Mouse (Mus musculus): Measurements from ENCODE around the gene Slc12a3. TPM values are rescaled to one million over a fixed set of nuclear protein-coding genes. Genes with fewer than 3 reads are reported as not detected.

Slc12a3 gene
- polyA plus RNA-seq, 1 experiment from 2014 or later, result 0.09 TPM

GRCm38 (mm10) chr8:94340796-94341195 lies 11.8 kb downstream of the Slc12a3 start:
- WGBS, result 90% methylated on average over 7 of the region's 7 CpGs
- H3K36me3 ChIP-seq, result no peaks in the 10 kb centered on the region
- no peaks in the 10 kb centered on the region for H3K4me1 ChIP-seq (replicated peaks)
- no peak for DNase-seq (ENCODE audit: low spot score)
- H3K9me3 ChIP-seq, result no peaks in the 10 kb centered on the region
- H3K4me3 ChIP-seq, result no peak overlapping the region
- H3K27ac ChIP-seq, result no peak overlapping the region
- H3K27me3 ChIP-seq (ENCODE audit: insufficient read depth, poor library complexity, severe bottlenecking), result no peaks in the 10 kb centered on the region

DNA sequence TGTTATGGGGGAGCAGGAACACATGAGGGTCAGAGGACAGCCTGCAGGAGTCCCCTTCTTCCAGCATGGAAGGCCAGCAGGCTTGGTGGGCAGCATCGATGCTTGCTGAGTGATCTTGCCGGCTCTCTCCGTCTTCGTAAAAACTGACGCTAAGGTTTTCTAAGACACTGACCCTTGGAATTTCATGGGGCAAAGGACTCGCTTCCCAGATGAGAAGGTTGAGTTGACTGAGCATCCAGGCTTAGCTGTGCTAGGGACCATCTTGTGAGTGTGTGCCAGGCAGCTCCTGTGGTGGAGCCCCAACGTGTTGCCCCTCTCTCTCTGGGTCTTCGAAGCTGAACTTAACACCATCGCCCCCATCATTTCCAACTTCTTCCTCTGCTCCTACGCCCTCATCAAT lies 13.7 kb downstream of the Slc12a3 start:
- Histone ChIP-seq H3K4me1 (replicated peaks) (no peaks in the 10 kb centered on the region), H3K27me3 (ENCODE audit: insufficient read depth, poor library complexity, severe bottlenecking) (no peaks in the 10 kb centered on the region), H3K9me3 (no peaks in the 10 kb centered on the region), H3K36me3 (no peaks in the 10 kb centered on the region), H3K27ac (no peak overlapping the region), H3K4me3 (no peak overlapping the region)
- 87% methylated on average over 10 of the region's 10 CpGs for WGBS
- no peak for DNase-seq (ENCODE audit: low spot score)

- H3K27me3 ChIP-seq (ENCODE audit: insufficient read depth, poor library complexity, severe bottlenecking), result no peaks in the 10 kb centered on the region
- H3K27ac ChIP-seq, result no peak overlapping the region
- WGBS, result 19% methylated on average over 6 of the region's 6 CpGs
- H3K4me1 ChIP-seq (replicated peaks), result no peaks in the 10 kb centered on the region; the same call in 1 of the 2 replicates
- DNase-seq (ENCODE audit: low spot score), result peak; percentile 59
- H3K36me3 ChIP-seq, result no peaks in the 10 kb centered on the region
- H3K4me3 ChIP-seq, result no peak overlapping the region
- no peaks in the 10 kb centered on the region for H3K9me3 ChIP-seq
Observed at GRCm38 (mm10) chr8:94343290-94343689, 14.3 kb downstream of the Slc12a3 start.

DNA sequence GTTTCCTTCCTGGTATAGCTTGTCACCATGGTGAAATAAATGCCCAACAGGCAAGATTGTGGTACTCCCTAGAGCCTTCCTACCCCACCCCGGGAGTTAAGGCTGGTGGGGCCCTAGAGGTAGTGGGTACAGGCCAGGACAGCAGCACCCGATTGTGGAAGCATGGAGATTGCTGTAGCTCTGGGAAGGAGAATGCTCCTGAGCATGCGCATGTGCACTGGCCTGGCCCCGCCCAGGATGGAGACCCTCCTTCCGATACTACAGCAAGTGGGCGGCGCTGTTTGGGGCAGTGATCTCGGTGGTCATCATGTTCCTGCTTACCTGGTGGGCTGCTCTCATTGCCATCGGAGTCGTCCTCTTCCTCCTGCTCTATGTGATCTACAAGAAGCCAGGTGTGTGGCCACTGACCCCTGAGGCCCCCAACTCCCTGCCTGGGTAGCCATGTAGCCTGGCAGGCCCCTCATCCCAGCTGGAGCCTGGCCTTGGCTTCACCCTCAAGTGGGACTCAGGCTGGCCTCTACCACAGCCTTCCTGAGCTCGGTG lies 14.8 kb downstream of the Slc12a3 start:
- no peaks in the 10 kb centered on the region for H3K9me3 ChIP-seq

GRCm38 (mm10) chr8:94345657-94346056 lies 16.7 kb downstream of the Slc12a3 start:
- H3K27ac ChIP-seq, result no peak overlapping the region
- 87% methylated on average over 4 of the region's 4 CpGs for WGBS
- DNase-seq (ENCODE audit: low spot score), result no peak
- H3K36me3 ChIP-seq, result no peaks in the 10 kb centered on the region
- H3K4me3 ChIP-seq, result no peak overlapping the region
- H3K4me1 ChIP-seq (replicated peaks), result no peaks in the 10 kb centered on the region; the same call in 1 of the 2 replicates
- H3K27me3 ChIP-seq (ENCODE audit: insufficient read depth, poor library complexity, severe bottlenecking), result no peaks in the 10 kb centered on the region
- H3K9me3 ChIP-seq, result no peaks in the 10 kb centered on the region

More for the DNA sequence above, 14.8 kb downstream of the Slc12a3 start:
- no peak for DNase-seq (ENCODE audit: low spot score)
- Histone ChIP-seq H3K4me3 (no peak overlapping the region), H3K27ac (no peak overlapping the region), H3K4me1 (replicated peaks) (no peaks in the 10 kb centered on the region; the same call in 1 of the 2 replicates), H3K36me3 (no peaks in the 10 kb centered on the region), H3K27me3 (ENCODE audit: insufficient read depth, poor library complexity, severe bottlenecking) (no peaks in the 10 kb centered on the region)
- WGBS, result 85% methylated on average over 11 of the region's 11 CpGs

GRCm38 (mm10) chr8:94346264-94346663 lies 17.3 kb downstream of the Slc12a3 start:
- DNase-seq (ENCODE audit: low spot score), result no peak
- 93% methylated on average over 13 of the region's 13 CpGs for WGBS
- Histone ChIP-seq H3K9me3 (no peaks in the 10 kb centered on the region), H3K27me3 (ENCODE audit: insufficient read depth, poor library complexity, severe bottlenecking) (no peaks in the 10 kb centered on the region), H3K36me3 (no peaks in the 10 kb centered on the region), H3K4me1 (replicated peaks) (no peaks in the 10 kb centered on the region; the same call in 1 of the 2 replicates), H3K27ac (no peak overlapping the region), H3K4me3 (no peak overlapping the region)

DNA sequence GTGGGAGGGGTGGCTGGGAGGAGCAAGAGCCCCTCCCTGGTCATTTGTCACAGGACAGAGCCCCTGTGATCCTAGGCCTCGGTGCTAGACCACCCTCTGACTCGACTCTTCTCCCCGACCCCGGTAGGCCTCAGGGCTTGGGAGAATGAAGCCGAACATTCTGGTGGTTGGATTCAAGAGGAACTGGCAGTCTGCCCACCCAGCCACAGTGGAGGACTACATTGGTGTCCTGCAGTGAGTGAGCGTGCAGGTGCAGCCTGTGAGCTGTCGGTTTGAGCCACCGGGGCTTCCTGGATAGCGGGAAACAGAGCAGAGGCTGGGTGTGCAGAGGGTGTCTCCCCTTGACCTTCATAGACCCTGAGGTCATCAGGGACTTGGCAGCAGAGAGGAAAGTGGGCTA lies 19.4 kb downstream of the Slc12a3 start:
- Histone ChIP-seq H3K4me1 (replicated peaks) (no peaks in the 10 kb centered on the region; the same call in 1 of the 2 replicates), H3K27me3 (ENCODE audit: insufficient read depth, poor library complexity, severe bottlenecking) (no peaks in the 10 kb centered on the region), H3K27ac (no peak overlapping the region), H3K4me3 (no peak overlapping the region), H3K36me3 (no peaks in the 10 kb centered on the region), H3K9me3 (no peaks in the 10 kb centered on the region)
- no peak for DNase-seq (ENCODE audit: low spot score)
- WGBS, result 85% methylated on average over 9 of the region's 9 CpGs

- H3K27ac ChIP-seq, result no peak overlapping the region
- no peaks in the 10 kb centered on the region for H3K9me3 ChIP-seq
- H3K4me3 ChIP-seq, result no peak overlapping the region
- 91% methylated on average over 7 of the region's 7 CpGs for WGBS
- H3K4me1 ChIP-seq (replicated peaks), result no peaks in the 10 kb centered on the region
- no peak for DNase-seq (ENCODE audit: low spot score)
- no peaks in the 10 kb centered on the region for H3K36me3 ChIP-seq
- no peaks in the 10 kb centered on the region for H3K27me3 ChIP-seq (ENCODE audit: insufficient read depth, poor library complexity, severe bottlenecking)
Observed at GRCm38 (mm10) chr8:94354069-94354531, 25.1 kb downstream of the Slc12a3 start.

- no peak for DNase-seq (ENCODE audit: low spot score)
- WGBS, result 73% methylated on average over 4 of the region's 4 CpGs
Observed at GRCm38 (mm10) chr8:94354571-94354970, 25.6 kb downstream of the Slc12a3 start.

DNA sequence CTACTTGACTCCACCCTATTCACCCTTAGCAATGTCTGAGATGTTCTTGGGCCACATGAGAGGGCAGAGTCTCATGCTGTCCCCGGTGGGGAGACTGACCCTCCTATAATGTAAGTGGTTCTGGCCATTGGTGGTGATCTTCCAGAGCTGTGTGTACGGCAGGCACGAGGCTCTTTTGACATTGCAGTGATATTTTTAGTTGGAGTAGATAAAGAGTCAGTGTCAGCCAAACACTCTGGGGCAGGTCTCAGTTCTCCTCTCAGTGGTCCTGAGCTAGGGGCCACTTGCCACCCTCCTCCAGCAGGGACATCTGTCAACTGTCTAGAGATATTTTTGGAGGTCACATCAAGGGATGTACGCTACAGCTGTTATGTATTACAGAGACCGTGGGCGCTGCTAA lies 28.2 kb downstream of the Slc12a3 start:
- Histone ChIP-seq H3K9me3 (no peaks in the 10 kb centered on the region), H3K36me3 (no peaks in the 10 kb centered on the region), H3K27me3 (ENCODE audit: insufficient read depth, poor library complexity, severe bottlenecking) (no peaks in the 10 kb centered on the region), H3K4me3 (no peak overlapping the region), H3K27ac (no peak overlapping the region), H3K4me1 (replicated peaks) (no peaks in the 10 kb centered on the region)
- no peak for DNase-seq (ENCODE audit: low spot score)
- WGBS, result 86% methylated on average over 6 of the region's 6 CpGs

More at GRCm38 (mm10) chr8:94354571-94354970, 25.6 kb downstream of the Slc12a3 start:
- H3K9me3 ChIP-seq, result no peaks in the 10 kb centered on the region
- H3K27me3 ChIP-seq (ENCODE audit: insufficient read depth, poor library complexity, severe bottlenecking), result no peaks in the 10 kb centered on the region
- no peak overlapping the region for H3K27ac ChIP-seq
- H3K4me3 ChIP-seq, result no peak overlapping the region
- no peaks in the 10 kb centered on the region for H3K4me1 ChIP-seq (replicated peaks)
- no peaks in the 10 kb centered on the region for H3K36me3 ChIP-seq

GRCm38 (mm10) chr8:94358541-94358940 lies 29.5 kb downstream of the Slc12a3 start:
- no peaks in the 10 kb centered on the region for H3K4me1 ChIP-seq (replicated peaks)
- WGBS, result 79% methylated on average over 5 of the region's 5 CpGs
- no peaks in the 10 kb centered on the region for H3K36me3 ChIP-seq
- no peaks in the 10 kb centered on the region for H3K9me3 ChIP-seq
- no peak overlapping the region for H3K4me3 ChIP-seq
- H3K27ac ChIP-seq, result no peak overlapping the region
- DNase-seq (ENCODE audit: low spot score), result no peak
- no peaks in the 10 kb centered on the region for H3K27me3 ChIP-seq (ENCODE audit: insufficient read depth, poor library complexity, severe bottlenecking)

- no peaks in the 10 kb centered on the region for H3K4me1 ChIP-seq (replicated peaks)
- H3K27me3 ChIP-seq (ENCODE audit: insufficient read depth, poor library complexity, severe bottlenecking), result no peaks in the 10 kb centered on the region
- no peaks in the 10 kb centered on the region for H3K36me3 ChIP-seq
- WGBS, result 88% methylated on average over 6 of the region's 6 CpGs
- H3K27ac ChIP-seq, result no peak overlapping the region
- no peaks in the 10 kb centered on the region for H3K9me3 ChIP-seq
- DNase-seq (ENCODE audit: low spot score), result no peak
- H3K4me3 ChIP-seq, result no peak overlapping the region
Observed at GRCm38 (mm10) chr8:94361774-94362431, 32.9 kb downstream of the Slc12a3 start.

- Histone ChIP-seq H3K27me3 (ENCODE audit: insufficient read depth, poor library complexity, severe bottlenecking) (no peaks in the 10 kb centered on the region), H3K4me3 (no peak overlapping the region), H3K36me3 (no peaks in the 10 kb centered on the region), H3K27ac (no peak overlapping the region), H3K4me1 (replicated peaks) (no peaks in the 10 kb centered on the region), H3K9me3 (no peaks in the 10 kb centered on the region)
- WGBS, result 85% methylated on average over 7 of the region's 7 CpGs
- no peak for DNase-seq (ENCODE audit: low spot score)
Observed at GRCm38 (mm10) chr8:94362607-94363239, 33.7 kb downstream of the Slc12a3 start.
